Mouse (Mus musculus) cerebellum, adult 11 months (tissue): ENCODE measurements around the gene Alpi.

Experiments used
- DNase-seq: peaks from one replicate; pipeline ENCODE4 v3.0.0; 2022

Alpi gene

GRCm38 (mm10) chr1:87057075-87057474 lies 44.3 kb downstream of the Alpi start:
- no peak for DNase-seq

- no peak for DNase-seq
Observed at GRCm38 (mm10) chr1:87051369-87051768, 50.0 kb downstream of the Alpi start.

GRCm38 (mm10) chr1:87050700-87051099 lies 50.7 kb downstream of the Alpi start:
- no peak for DNase-seq

GRCm38 (mm10) chr1:87050072-87050471 lies 51.3 kb downstream of the Alpi start:
- no peak for DNase-seq
